Mouse (Mus musculus): ENCODE measurements around the gene Tmsb15b1.
"Not testable (repeated sequence)": the region's sequence is repeated elsewhere in the genome, so short reads cannot be mapped to it uniquely, and the experiment has no call there.

Tmsb15b1 gene

DNA sequence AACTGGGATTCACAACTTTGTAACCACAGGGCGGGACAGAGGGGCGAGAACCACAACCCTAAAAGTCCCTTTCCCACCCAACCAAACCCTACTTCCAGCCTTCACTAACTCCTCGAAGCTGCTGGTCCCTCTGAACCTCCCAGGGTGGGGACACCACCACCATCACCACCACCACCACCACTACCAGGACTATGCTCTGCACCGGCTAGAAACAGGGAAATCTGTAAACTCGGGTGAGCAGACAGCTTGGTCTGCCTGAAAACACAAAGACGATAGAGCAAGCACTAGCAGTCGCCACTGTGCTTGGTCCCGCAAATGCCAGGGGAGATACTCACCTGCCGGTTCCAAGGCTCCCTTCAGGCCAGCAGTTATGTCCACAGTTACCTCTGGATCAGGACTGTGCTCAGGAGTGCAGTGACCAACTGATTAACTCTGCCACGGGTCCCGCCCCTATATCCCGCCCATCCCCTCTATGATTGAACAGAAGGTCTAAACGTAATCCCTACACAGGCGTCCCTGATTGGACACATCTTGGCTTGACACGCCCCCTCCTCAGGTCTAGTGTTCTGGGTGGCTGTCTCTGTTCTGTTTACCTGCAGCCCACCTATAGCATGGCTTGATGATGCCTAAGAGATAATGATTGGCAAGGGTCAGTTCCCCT, at the start of gene Tmsb15b1, which contains the start of gene Tmsb15l:
Gene Tmsb15b1, minus strand, starts transcription at position 451 of the 661 bp plus-strand sequence.
Gene Tmsb15l, minus strand, starts transcription at position 446 of the 661 bp plus-strand sequence.
- DNase-seq (ENCODE audit: low spot score), result no peak

DNA sequence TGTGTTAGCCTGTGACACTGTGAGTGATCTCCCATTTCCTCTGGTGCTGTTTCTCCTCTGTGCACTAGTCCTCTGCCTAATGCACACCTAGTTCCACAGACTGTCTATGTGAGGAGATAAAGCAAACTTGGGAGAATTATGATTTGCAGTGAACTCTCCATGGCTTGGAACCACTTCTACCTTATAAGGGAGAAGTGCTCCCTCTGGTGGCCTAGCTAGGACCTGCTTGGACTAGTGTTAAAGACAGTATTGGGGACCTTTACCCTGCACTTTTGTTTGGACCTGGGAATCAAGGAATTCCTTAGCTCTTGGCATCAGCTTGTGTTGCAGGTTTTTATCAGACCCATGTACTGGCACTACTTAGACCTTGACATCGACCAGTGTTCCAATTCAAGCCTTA, 42.6 kb upstream of the Tmsb15b1 start:
- DNase-seq (ENCODE audit: low spot score), result no peak

DNA sequence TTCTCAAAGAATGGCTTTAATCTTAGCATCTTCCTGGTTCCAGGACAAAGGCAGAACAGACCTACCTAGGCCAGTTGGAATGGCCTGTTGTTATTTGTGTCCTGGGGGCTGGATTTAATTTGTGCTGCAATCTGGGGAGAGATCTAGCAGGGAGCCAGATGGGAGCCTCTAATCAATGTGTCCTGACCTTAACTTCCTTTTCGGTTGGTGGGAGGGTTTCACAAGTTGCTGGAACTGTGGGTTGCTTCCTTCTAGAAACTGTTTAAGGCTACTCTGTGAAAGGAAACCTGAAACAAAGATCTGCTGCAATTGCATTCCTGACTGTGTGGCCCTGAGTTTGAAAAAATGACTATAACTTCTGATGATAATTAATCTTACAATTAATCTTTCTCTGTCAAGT, 41.0 kb upstream of the Tmsb15b1 start:
- DNase-seq (ENCODE audit: low spot score), result no peak

DNA sequence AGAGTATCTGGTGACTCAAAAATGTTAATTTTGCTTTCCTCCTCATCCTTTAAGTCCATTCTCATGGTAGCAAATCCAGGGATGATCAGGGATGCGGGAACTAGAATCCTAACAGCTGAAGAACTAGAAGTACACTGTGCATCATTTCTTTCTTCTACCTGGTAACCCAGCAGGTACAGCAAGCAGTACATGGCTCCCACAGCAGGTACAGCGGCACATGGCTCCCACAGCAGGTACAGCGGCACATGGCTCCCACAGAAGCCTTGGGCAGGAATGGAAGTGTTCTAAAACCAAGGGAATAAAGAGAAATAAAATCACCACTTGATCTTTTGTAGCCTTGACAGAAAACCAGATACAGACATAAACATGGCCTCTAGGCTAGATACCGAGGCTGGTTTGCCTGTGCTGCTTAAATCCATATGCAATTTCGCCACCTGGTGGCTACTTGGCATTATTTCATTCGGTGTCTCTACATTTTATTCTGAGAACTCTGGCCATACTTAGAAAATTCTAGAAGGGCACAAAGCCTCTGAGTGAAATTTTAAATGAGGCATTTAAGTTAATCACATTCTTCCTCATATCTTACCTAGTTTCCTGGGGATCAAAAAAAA, 38.5 kb upstream of the Tmsb15b1 start:
- no peak for DNase-seq (ENCODE audit: low spot score)

DNA sequence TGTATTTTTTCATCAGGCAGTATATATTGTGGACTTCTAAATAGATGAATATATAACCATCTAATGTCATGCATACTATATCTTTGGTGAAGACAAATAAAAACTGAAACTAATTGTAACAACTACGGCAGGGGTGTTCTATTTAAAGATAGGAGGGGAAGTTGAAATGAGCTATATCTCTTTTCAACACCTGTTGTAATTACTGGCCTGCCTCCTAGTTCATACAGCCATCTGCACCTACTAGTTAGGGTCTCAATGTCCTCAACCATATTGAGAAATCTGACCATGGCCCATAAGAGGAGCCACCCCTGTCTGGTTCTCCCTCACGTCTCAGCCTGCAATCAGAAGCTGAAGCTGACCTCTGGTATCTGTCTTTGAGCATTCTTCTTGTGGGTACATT, 19.6 kb upstream of the Tmsb15b1 start:
- no peak for DNase-seq (ENCODE audit: low spot score)

DNA sequence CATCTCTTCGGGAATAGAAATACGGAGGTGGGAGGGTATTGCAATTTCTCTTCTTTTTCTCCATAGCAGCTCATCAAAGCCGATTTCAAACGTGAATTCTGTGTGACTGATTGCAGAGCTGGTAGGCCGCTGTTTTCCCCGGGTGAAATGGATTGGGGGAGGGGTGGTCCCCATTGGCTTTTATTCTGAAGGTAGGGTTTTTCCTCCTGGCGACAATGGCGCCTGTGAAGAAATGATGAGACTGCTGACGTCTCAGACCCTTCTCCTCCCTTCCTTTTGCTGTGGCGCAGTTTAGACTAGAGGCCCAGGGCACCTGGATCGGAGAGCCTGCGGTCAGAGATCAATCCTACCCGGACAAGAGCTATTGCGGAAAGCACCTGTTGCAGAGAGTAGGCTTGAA, 17.0 kb upstream of the Tmsb15b1 start:
- DNase-seq (ENCODE audit: low spot score), result no peak

DNA sequence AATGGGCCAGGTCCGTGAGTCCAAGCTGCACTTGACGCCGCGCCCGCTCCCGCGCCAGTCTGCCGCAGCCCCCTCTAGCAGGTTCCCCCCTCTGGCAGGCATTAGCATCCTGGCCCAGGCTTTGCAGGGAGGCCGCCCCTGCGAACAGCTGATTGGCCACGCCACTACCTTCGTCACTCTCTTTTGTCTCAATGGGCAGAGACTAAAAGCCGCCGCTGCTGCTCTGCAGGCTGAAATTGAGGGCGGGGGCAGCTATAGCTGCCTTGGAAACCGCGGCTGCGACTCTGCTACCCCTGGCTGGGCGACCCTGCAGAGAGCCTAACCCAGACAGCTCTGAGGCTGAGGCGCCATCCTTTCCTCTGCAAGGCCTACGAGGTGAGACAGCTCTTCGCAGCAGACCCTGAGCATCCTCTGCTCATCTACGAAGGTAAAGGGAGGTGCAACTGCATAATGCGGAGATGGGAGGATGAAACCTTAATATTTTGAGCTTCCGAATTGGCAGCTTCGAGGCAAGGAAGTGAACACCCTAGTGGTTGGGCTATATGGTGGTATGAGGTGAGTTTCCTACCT, 16.4 kb upstream of the Tmsb15b1 start, which contains the start of gene Zcchc18:
Gene Zcchc18, plus strand, starts transcription at position 178 of the 570 bp plus-strand sequence.
- no peak for DNase-seq (ENCODE audit: low spot score)

DNA sequence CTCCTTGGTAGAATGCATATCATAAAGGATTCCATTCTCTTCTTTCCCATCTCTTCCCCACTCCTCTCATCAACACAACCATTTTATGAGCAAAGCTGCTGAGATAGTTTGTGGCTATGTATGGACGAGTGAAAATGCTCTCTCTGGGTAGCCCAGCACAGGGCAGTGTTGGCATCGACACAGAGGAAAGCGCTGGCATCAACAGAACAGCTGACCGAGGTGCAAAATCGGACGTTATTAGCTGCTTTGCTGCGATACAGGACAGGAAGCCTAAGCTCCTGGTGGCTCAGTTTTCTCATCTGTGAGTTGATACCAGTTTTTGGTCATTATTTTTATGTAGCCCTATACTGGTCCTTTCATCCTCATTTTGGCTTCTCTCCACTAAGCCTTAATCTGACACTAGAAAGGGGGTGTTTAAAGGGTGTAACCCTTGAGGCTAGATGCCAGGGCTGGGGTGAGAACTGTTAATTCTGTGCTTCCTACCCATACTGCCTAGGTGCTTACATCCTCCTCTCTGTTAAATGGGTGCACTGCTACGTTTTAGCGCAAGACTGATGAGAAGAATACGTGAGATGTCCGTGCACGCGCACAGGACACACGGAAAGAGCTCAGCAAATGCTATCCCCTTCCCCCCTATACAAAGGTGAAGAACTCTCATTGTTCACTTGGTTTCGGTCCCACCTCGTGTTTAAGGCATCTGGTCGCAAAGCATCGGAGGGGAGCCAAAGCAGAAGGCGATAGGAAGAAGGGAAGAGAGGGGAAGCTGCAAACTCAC, 15.7 kb upstream of the Tmsb15b1 start:
- DNase-seq (ENCODE audit: low spot score), result no peak

DNA sequence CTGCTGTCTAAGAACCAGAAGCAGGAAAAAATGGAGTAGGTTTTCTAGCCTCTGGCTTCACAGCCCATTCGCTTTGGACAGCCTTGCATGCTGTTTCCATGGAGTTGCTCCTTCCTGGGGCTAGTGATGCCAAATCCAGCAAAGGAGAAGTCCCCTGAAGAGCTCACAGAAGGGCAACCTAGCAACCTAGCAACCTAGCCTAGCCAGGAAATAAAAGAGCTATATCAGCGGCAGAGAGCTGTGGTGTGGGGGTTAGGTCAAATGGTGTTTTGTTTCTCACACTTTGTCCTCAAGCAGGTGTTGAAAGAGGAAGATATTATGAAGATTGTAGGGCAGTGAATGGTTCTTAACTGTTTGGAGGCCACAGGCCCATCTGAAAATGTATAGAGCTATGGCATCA, 14.6 kb upstream of the Tmsb15b1 start:
- DNase-seq (ENCODE audit: low spot score), result no peak

DNA sequence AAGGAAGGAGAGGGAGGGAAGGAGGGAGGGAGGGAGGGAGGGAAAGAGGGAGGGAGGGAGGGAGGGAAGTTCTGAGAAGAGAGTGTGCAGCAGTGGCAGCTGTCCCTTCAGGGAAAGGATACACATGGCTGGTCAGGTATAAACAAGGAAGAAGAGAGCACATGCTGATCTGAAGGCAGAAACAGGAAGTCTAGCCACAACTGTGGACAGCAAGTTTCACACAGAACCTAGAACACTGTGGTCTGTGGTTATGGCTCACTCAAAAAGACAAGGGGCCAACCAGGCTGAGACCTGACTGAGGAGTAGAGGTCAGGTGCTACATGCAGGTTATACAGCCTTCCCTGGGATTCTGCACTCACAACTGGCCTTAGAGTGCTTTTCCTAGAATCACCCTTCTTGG, 9.4 kb upstream of the Tmsb15b1 start:
- no peak for DNase-seq (ENCODE audit: low spot score)

DNA sequence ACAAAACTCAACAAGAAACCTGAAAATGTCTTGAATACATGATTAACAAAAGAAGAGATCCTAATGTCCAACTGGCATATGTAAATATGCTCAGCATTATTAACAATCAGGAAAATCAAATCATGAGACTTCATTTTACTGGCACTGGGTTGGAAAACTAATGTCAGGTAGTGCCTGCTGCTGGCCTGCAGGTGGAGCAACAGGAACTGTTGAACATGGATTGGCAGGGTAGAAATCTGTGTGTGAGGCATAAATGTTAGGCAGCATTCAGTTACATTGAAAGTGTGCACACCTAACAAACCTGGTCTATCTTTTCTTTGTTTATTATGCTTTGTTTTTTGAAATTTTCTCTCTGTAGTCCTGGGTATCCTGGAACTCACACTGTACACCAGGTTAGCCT, 1.9 kb upstream of the Tmsb15b1 start:
- DNase-seq (ENCODE audit: low spot score), result no peak

DNA sequence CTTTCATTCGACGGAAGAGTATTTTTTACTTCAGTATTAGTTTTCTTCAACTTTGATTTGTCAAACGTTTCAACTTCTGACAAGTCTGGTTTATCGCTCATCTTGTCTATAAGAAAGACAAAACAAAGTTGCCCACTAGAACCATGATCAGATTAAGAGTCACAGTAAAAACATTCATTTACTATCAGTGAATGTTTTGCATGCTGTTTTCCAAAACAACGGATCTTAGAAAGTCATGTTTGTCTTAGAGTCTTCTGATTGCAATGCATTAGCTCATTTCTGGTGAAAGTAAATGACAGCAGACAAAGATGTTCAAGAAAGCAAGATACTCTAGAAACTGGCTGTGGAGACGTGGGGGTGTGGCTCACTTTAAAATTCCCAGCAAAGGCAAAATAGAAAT, 1.3 kb downstream of the Tmsb15b1 start, which contains the start of gene Tmsb15b2:
Gene Tmsb15b2, minus strand, starts transcription at position 101 of the 400 bp plus-strand sequence.
- DNase-seq (ENCODE audit: low spot score), result not testable (repeated sequence)

DNA sequence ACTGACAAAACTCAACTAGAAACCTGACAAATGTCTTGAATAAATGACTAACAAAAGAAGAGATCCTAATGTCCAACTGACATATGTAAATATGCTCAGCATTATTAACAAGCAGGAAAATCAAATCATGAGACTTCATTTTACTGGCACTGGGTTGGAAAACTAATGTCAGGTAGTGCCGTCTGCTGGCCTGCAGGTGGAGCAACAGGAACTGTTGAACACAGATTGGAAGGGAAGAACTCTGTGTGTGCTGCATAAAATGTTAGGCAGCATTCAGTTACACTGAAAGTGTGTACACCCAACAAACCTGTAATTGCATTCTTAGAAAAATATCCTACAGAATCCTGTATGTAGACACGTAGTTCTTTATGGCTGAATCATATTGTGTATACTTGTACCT, 17.0 kb downstream of the Tmsb15b1 start:
- no peak for DNase-seq (ENCODE audit: low spot score)

DNA sequence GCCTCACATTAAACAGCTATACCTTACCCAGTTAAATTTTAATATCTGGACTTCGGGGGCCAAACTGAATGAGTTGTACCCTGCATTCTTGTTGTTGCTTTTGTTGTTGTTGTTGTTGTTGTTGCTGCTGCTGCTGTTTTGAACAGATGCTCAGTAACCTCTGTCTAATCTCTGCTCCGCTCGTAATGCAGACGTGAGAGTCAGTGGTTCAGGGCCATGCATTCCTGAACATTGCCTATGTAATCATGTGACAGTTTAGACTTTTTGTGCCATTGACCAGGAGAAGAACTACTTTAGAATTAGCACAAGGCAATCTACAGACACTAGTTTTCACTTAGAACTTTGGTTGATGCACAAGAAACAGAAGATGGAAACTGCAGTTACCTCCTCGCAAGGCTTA, 18.4 kb downstream of the Tmsb15b1 start:
- DNase-seq (ENCODE audit: low spot score), result not testable (repeated sequence)

DNA sequence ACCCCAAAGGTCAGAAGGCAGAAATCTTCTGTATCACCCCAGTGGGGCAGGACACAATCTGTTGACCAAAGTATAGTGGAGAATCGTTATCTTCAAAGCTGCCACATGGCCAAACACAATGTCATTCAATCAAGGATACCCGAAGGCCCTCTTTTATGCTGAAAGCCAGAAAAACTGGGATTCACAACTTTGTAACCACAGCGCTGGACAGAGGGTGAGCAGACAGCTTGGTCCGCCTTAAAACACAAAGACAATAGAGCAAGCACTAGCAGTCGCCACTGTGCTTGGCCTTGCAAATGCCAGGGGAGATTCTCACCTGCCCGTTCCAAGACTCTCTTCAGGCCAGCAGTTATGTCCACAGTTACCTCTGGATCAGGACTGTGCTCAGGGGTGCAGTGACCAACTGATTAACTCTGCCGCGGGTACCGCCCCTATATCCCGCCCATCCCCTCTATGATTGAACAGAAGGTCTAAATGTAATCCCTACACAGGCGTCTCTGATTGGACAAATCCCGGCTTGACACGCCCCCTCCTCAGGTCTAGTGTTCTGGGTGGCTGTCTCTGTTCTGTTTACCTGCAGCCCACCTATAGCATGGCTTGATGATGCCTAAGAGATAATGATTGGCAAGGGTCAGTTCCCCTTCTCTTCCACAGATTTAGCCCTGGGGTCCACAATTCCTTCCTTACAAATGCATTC, 18.9 kb downstream of the Tmsb15b1 start:
- DNase-seq (ENCODE audit: low spot score), result peak; percentile 7

DNA sequence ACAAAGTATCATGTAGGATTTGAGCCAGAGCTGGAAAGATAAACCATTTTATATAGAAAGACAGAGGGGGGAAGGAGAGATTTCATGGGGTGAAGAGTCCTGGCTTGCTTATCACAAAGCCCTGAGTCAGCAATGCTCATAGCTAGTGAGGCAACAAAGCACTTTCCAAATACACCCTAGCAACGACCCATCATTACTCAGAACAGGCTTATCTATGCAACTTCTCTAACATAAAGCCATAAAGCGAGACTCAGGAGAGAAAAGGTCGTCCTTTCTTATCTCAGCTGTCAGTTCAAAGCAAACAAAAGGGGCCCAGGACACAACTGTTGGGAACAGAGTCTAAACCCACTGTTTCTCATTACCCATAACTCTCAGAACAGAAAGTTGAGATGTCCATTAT, 38.7 kb downstream of the Tmsb15b1 start:
- DNase-seq (ENCODE audit: low spot score), result no peak

DNA sequence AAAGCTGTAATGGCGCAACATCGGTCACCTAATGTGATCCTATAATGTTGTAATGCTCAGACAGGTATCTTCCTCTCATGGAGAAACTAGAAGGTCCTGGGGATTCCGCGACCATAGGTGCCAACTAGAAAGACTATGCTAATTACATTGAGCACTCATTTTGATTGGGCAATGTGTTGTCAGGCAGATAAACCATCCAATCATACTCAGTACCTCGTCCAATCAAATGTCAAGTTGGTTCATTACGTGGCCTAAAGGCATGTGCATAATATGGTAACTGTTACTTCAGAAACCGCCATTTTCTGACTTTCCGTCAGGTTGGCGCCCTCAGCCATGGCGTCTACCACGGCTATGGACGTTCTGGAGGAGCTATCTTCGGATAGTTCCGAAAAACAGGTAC, 49.6 kb downstream of the Tmsb15b1 start, which contains the start of gene H2bfm:
Gene H2bfm, plus strand, starts transcription at position 295 of the 400 bp plus-strand sequence.
- DNase-seq (ENCODE audit: low spot score), result no peak

DNA sequence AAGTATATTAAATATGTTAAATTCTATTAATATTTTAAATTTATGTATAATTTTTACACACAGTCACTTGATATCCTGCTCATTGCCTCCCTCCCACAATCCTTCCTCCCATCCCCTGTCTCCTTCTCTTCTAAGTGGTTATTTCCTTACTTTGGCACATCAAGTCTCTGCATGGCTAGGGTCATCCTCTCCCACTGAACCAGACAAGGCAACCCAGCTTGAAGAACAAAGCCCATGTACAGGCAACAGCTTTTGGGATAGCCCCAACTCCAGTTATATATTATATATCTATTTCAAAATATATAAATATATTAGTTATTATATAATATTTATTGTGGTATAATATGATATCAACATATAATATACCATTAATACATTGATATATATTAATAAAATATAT, 50.8 kb downstream of the Tmsb15b1 start:
- no peak for DNase-seq (ENCODE audit: low spot score)

Data from ovary, postnatal 10 days (tissue).